Mouse (Mus musculus) E14TG2a.4 (cell line): ENCODE results near the gene Padi6.

Source experiments
- CTCF ChIP-seq: conservative IDR thresholded peaks from 2 replicates; pipeline ENCODE4 v1.5.1; 2014; ENCODE audit warnings: low read length
- NANOG ChIP-seq: IDR thresholded peaks from 2 replicates; pipeline ENCODE4 v1.6.1; 2014; ENCODE audit warnings: borderline replicate concordance, low read length, mixed read lengths

DNA sequence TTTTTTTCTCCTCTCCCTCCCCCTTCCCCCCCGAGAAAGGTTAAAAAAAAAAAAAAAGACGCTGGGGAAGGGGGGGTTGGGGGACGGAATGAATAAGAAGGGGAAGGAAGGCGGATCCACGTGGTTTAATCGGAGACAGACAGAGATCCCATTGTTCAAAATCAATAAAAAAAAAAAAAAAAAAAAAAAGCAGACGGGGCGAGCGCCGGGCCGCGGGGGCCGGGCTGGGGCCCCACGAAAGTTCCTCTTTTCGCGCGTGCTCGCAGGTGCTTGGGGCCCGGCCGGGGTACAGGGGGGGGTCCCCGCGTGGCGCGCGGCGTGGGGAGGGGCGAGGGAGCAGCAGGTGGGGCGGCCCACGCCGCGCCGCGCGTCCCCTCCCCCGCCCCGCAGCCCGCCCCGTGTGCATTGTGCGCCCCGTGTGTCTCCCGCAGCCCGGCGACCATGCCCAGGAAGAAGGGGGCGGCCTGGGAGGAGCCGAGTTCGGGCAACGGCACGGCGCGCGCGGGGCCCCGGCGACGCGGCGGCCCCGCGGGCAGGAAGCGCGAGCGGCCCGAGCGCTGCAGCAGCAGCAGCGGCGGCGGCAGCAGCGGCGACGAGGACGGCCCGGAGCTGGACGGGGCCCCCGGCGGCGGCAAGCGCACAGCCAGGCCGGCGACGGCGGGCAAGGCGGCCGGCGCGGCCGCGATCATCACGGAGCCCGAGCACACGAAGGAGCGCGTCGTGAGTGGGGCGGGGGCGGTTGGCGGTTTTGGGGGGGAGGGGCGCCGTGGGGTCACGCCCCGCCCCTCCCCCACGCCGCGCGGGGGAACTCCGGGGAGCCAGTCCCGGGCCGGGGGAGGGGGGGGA lies 40.5 kb downstream of the Padi6 start:
- no peak for TF ChIP-seq NANOG
- TF ChIP-seq CTCF = no peak
